Mouse (Mus musculus) small intestine, adult 2 months (tissue): ENCODE data around the gene Rpl18a.

Experiments
- CTCF ChIP-seq: fragments of 200-500 bp; IDR thresholded peaks from 2 replicates; pipeline ENCODE4 v1.5.1; 2012; ENCODE audit warnings: low read depth, mild to moderate bottlenecking, control low read depth, inconsistent platforms, low read length, moderate library complexity, mixed read lengths; ENCODE audit not compliant: insufficient replicate concordance, insufficient read length; ENCODE audit errors: extremely low read depth
- POLR2A ChIP-seq: fragments of 200-500 bp; IDR thresholded peaks from 2 replicates; pipeline ENCODE4 v1.6.1; 2012; ENCODE audit warnings: low read depth, mild to moderate bottlenecking, control low read depth, inconsistent platforms, low read length, moderate library complexity

- TF ChIP-seq POLR2A (no peak), CTCF (no peak)
Measured at GRCm38 (mm10) chr8:70884683-70885082, 12.5 kb downstream of the Rpl18a start.
